Mouse (Mus musculus): ENCODE results near the gene Klrg1. TPM values are rescaled to one million over a fixed set of nuclear protein-coding genes. Genes with fewer than 3 reads are reported as not detected.

Gene Klrg1
- total and polyA plus RNA-seq, 3 experiments: 2.0 to 6.0 (median 2.8) TPM

DNA sequence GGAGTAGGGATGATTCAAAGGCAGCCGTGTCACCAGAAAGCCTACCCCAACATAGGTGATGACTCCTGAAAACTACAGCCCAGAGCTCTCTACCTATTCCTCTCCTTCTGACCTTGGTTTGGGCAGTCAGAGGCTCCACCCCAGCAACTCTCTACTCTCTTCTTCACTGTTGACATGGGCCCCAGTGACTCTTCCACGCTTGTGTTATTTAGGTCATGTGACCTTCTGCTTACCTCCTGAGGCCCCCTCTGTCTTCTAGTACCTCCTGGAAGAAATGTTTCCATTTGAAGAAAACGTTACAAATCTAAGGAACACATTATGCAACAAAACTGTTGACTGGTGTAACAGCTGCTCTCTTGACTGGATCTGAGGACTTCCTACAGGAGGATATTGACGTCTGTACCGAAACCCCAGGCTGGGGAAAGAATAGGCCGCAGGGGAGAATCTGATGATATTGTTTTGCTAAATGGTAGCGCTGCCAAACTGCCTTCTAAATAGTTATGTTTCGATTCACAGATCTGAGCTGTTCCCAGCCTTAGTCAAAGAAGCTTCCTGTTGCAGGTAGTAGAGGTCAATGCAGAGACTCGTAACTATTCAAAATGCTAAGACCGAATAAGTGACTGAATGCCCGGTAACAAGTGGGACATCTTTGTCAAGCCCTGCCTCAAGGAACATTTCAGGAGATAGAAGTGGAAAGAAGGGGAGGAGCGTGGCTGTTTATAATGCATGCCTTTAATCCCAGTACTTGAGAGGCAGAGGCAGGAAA is 22.3 kb upstream of the Klrg1 start:
- Histone ChIP-seq H3K27me3 (replicated peaks) (no peaks in the 10 kb centered on the region), H3K79me2 (replicated peaks; ENCODE audit: control insufficient read depth, extremely low read depth, insufficient read depth, poor library complexity, severe bottlenecking) (peaks cover 11% of the 10 kb centered on the region), H3K27ac (ENCODE audit: insufficient read depth, low read depth) (no peak overlapping the region; the same call in 1 of the 2 replicates), H3K4me2 (ENCODE audit: insufficient read depth, low read depth, poor library complexity, severe bottlenecking) (no peak overlapping the region), H3K4me1 (ENCODE audit: control insufficient read depth in 1 of 2, insufficient read depth in 2 of 2) (peaks cover 0 to 50% of the 10 kb centered on the region in 2 experiments; a peak in 3 of 4 replicates), H3K9ac (ENCODE audit: insufficient read depth, low read depth) (no peak overlapping the region), H3K36me3 (replicated peaks in 1 of 2; ENCODE audit: control insufficient read depth in 1 of 2, insufficient read depth in 1 of 2, low read length in 1 of 2) (no peaks in the 10 kb centered on the region), H3K9me3 (replicated peaks; ENCODE audit: low read length) (no peaks in the 10 kb centered on the region), H3K4me3 (replicated peaks in 1 of 3; ENCODE audit: low read depth in 2 of 3, low read length in 2 of 3, poor library complexity in 1 of 3) (no peak overlapping the region)
- no peak for DNase-seq (ENCODE audit: extremely low read depth)
- TF ChIP-seq NRF1 (IDR thresholded peaks at IDR 0.05; ENCODE audit: low read depth, low read length) (no peak), RCOR1 (conservative IDR thresholded peaks at IDR 0.05; ENCODE audit: low read depth, low read length) (no peak), BHLHE40 (IDR thresholded peaks at IDR 0.05; ENCODE audit: low read depth, low read length) (0 out of 2 replicates have a peak, but pooled peaks have one; percentile 12), JUN (IDR thresholded peaks at IDR 0.05; ENCODE audit: insufficient read depth, low read depth, low read length) (no peak), PAX5 (IDR thresholded peaks at IDR 0.05; ENCODE audit: low read length) (no peak), ZNF384 (IDR thresholded peaks at IDR 0.05; ENCODE audit: low read depth, low read length) (no peak), E2F4 (IDR thresholded peaks at IDR 0.05; ENCODE audit: insufficient replicate concordance, low read depth, low read length) (no peak), USF2 (conservative IDR thresholded peaks at IDR 0.05; ENCODE audit: low read depth, low read length) (peak; percentile 17; the same call in 1 of the 2 replicates), USF1 (IDR thresholded peaks at IDR 0.05; ENCODE audit: low read depth, low read length) (peak; percentile 57)
- in situ Hi-C loops (cut with MboI; ENCODE audit: low pct_ligation_motif_present, low pct_unique_long_range_greater_than_20kb, low sequenced_read_pairs): loop anchor here (5.0 kb wide), 2 partner anchors 48 to 87 kb away; no protein-coding TSS in a partner anchor
- dilution Hi-C loops (cut with MboI; ENCODE audit: extremely low pct_ligation_motif_present, extremely low pct_unique_long_range_greater_than_20kb, low sequenced_read_pairs): no loop called here

DNA sequence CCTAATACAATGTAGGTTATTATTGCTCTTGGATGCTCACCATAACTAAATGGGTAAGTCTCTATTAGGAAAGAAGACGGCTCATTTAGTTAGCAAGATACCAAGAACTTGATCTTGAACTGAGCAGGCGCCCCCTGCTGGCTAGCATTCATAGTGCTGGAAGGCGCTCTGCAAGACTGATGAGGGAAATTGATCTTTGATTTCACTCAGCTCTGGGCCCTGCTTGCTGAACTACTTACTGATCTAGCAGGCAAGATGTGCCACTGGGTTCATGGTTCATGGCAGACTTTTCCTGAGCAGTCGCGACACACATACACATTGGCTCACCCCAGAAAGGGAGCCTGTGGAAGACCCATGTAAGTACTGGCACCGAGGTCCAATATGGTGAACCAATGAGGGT is 21.7 kb upstream of the Klrg1 start:
- H3K79me2 ChIP-seq (replicated peaks; ENCODE audit: control insufficient read depth, extremely low read depth, insufficient read depth, poor library complexity, severe bottlenecking): peaks cover 5% of the 10 kb centered on the region
- in situ Hi-C loops (cut with MboI; ENCODE audit: low pct_ligation_motif_present, low pct_unique_long_range_greater_than_20kb, low sequenced_read_pairs) (no loop called here), dilution Hi-C loops (cut with MboI; ENCODE audit: extremely low pct_ligation_motif_present, extremely low pct_unique_long_range_greater_than_20kb, low sequenced_read_pairs) (no loop called here)
- H3K27me3 ChIP-seq (replicated peaks): no peaks in the 10 kb centered on the region
- H3K27ac ChIP-seq (ENCODE audit: insufficient read depth, low read depth): no peak overlapping the region; the same call in 1 of the 2 replicates
- no peaks in the 10 kb centered on the region for H3K9me3 ChIP-seq (replicated peaks; ENCODE audit: low read length)
- no peak overlapping the region for H3K4me3 ChIP-seq (replicated peaks in 1 of 3; ENCODE audit: low read depth in 2 of 3, low read length in 2 of 3, poor library complexity in 1 of 3)
- H3K4me1 ChIP-seq (ENCODE audit: control insufficient read depth in 1 of 2, insufficient read depth in 2 of 2): peaks cover 0 to 55% of the 10 kb centered on the region in 2 experiments; a peak in 3 of 4 replicates
- H3K36me3 ChIP-seq (replicated peaks in 1 of 2; ENCODE audit: control insufficient read depth in 1 of 2, insufficient read depth in 1 of 2, low read length in 1 of 2): no peaks in the 10 kb centered on the region
- peak; percentile 87 for DNase-seq (ENCODE audit: extremely low read depth)
- H3K4me2 ChIP-seq (ENCODE audit: insufficient read depth, low read depth, poor library complexity, severe bottlenecking): no peak overlapping the region
- H3K9ac ChIP-seq (ENCODE audit: insufficient read depth, low read depth): no peak overlapping the region
- TF ChIP-seq EP300 (IDR thresholded peaks at IDR 0.05; ENCODE audit: low read length) (no peak), ZC3H11A (IDR thresholded peaks at IDR 0.05; ENCODE audit: low read depth, low read length) (peak; percentile 33; the same call in 1 of the 2 replicates), KAT2A (IDR thresholded peaks at IDR 0.05; ENCODE audit: insufficient replicate concordance, low read length) (no peak), BHLHE40 (IDR thresholded peaks at IDR 0.05; ENCODE audit: low read depth, low read length) (0 out of 2 replicates have a peak, but pooled peaks have one; percentile 7), ETS1 (conservative IDR thresholded peaks at IDR 0.05; ENCODE audit: low read depth, low read length) (no peak), RCOR1 (conservative IDR thresholded peaks at IDR 0.05; ENCODE audit: low read depth, low read length) (no peak), CHD1 (IDR thresholded peaks at IDR 0.05; ENCODE audit: low read depth, low read length) (no peak), MAX (IDR thresholded peaks at IDR 0.05; ENCODE audit: low read length) (no peak), ZKSCAN1 (IDR thresholded peaks at IDR 0.05; ENCODE audit: borderline replicate concordance, low read depth, low read length) (no peak), GABPA (IDR thresholded peaks at IDR 0.05; ENCODE audit: insufficient replicate concordance, low read depth, low read length) (no peak), USF1 (IDR thresholded peaks at IDR 0.05; ENCODE audit: low read depth, low read length) (no peak), SMC3 (IDR thresholded peaks at IDR 0.05; ENCODE audit: low read depth, low read length) (peak; percentile 91), E2F4 (IDR thresholded peaks at IDR 0.05; ENCODE audit: insufficient replicate concordance, low read depth, low read length) (no peak), UBTF (IDR thresholded peaks at IDR 0.05; ENCODE audit: low read depth, low read length) (no peak), HCFC1 (IDR thresholded peaks at IDR 0.05; ENCODE audit: low read depth, low read length) (peak; percentile 47), CHD2 (IDR thresholded peaks at IDR 0.05; ENCODE audit: low read length) (no peak), POLR2A (IDR thresholded peaks at IDR 0.05; ENCODE audit: low read depth, low read length) (peak; percentile 71), IRF4 (IDR thresholded peaks at IDR 0.05; ENCODE audit: low read depth, low read length) (0 out of 2 replicates have a peak, but pooled peaks have one; percentile 16), SIN3A (IDR thresholded peaks at IDR 0.05; ENCODE audit: low read length) (no peak), RAD21 (IDR thresholded peaks at IDR 0.05; ENCODE audit: low read depth, low read length) (peak; percentile 70), NRF1 (IDR thresholded peaks at IDR 0.05; ENCODE audit: low read depth, low read length) (no peak), MAZ (IDR thresholded peaks at IDR 0.05; ENCODE audit: low read depth, low read length) (no peak), MAFK (IDR thresholded peaks at IDR 0.05; ENCODE audit: insufficient replicate concordance, low read length) (no peak), MYC (IDR thresholded peaks at IDR 0.05; ENCODE audit: low read depth, low read length) (no peak), MXI1 (IDR thresholded peaks at IDR 0.05; ENCODE audit: low read depth, low read length) (no peak), TBP (conservative IDR thresholded peaks at IDR 0.05; ENCODE audit: low read depth, low read length) (peak; percentile 95)

All from CH12.LX (cell line).